Mouse (Mus musculus) limb, embryonic 11.5 days (tissue): ENCODE measurements around the gene Mrgprd. TPM values are rescaled to one million over a fixed set of nuclear protein-coding genes. Genes with fewer than 3 reads are reported as not detected.
A peak's percentile ranks its signal among the peaks of the same experiment; 100 is the strongest.

ENCODE experiments used
- ATAC-seq: fragments of 200-750 bp; cut with Nextera tagmentation; 2 replicates; pipeline ENCODE4 v1.8.0; 2017; ENCODE audit warnings: low read depth; ENCODE audit not compliant: insufficient number of reproducible peaks, low FRiP score, low TSS enrichment
- DNase-seq: peaks from one replicate; pipeline ENCODE4 v3.0.0-alpha.2; 2015; ENCODE audit warnings: low spot score
- H3K27ac ChIP-seq: fragments of 300-500 bp; sonication (generic); replicated peaks from 2 replicates; pipeline ENCODE4 v1.5.1; 2014; ENCODE audit warnings: low read depth, mild to moderate bottlenecking, low read length
- H3K27me3 ChIP-seq: fragments of 300-500 bp; sonication (generic); 2 replicates; pipeline ENCODE4 v1.6.1; 2014; ENCODE audit warnings: mild to moderate bottlenecking, low read length, mixed read lengths; ENCODE audit not compliant: control insufficient read depth, insufficient read depth
- H3K36me3 ChIP-seq: fragments of 300-500 bp; sonication (generic); 2 replicates; pipeline ENCODE4 v1.6.1; 2014; ENCODE audit warnings: mild to moderate bottlenecking, low read length, moderate library complexity, mixed read lengths; ENCODE audit not compliant: control insufficient read depth, insufficient read depth
- H3K4me1 ChIP-seq: fragments of 300-500 bp; sonication (generic); 2 replicates; pipeline ENCODE4 v1.6.1; 2014; ENCODE audit warnings: low read length, mixed read lengths; ENCODE audit not compliant: control insufficient read depth, insufficient read depth
- H3K4me2 ChIP-seq: fragments of 300-500 bp; sonication (generic); 2 replicates; pipeline ENCODE4 v1.6.1; 2014; ENCODE audit warnings: low read depth, mild to moderate bottlenecking, moderate library complexity; ENCODE audit not compliant: severe bottlenecking
- H3K4me3 ChIP-seq: fragments of 300-500 bp; sonication (generic); 2 replicates; pipeline ENCODE4 v1.5.1; 2014; ENCODE audit warnings: low read depth, low read length
- H3K9ac ChIP-seq: fragments of 300-500 bp; sonication (generic); 2 replicates; pipeline ENCODE4 v1.6.1; 2014; ENCODE audit warnings: mild to moderate bottlenecking, low read length
- H3K9me3 ChIP-seq: fragments of 300-500 bp; sonication (generic); 2 replicates; pipeline ENCODE4 v1.6.1; 2016; ENCODE audit warnings: low read length; ENCODE audit not compliant: control insufficient read depth
- WGBS: fragments of 180-500 bp; shearing (Covaris S2); extraction: QIAGEN DNeasy Blood & Tissue Kit; methylation state at CpG from one replicate; pipeline ENCODE4 v1.1.7; 2014; 5-methylcytosine and 5-hydroxymethylcytosine counted together
- polyA plus RNA-seq: library from polyadenylated mRNA; unstranded; fragments of >200 nt; fragmentation: Nextera tagmentation; extraction: Ambion mirVana; gene quantifications from 2 replicates; pipeline ENCODE4 v1.2.1, GENCODE M21; 2014

The Mrgprd gene
- not detected in 2 replicates for polyA plus RNA-seq

- Histone ChIP-seq H3K4me1 (no peaks in the 10 kb centered on the region), H3K9me3 (no peaks in the 10 kb centered on the region), H3K36me3 (no peaks in the 10 kb centered on the region), H3K27me3 (no peaks in the 10 kb centered on the region), H3K27ac (no peak within 1 kb of the TSS), H3K9ac (no peak within 1 kb of the TSS), H3K4me2 (no peak within 1 kb of the TSS), H3K4me3 (no peak within 1 kb of the TSS)
- DNase-seq (no peak), ATAC-seq (no peak)
- WGBS = 91% methylated on average over 6 of the region's 6 CpGs
These were observed at the start of gene Mrgprd for GRCm38 (mm10) chr7:145314785-145315411. Gene Mrgprd, plus strand, starts transcription at chr7:145314835.

GRCm38 (mm10) chr7:145266011-145266410, 48.6 kb upstream of the Mrgprd start:
- Histone ChIP-seq H3K27ac (no peak overlapping the region), H3K4me2 (no peak overlapping the region), H3K27me3 (no peaks in the 10 kb centered on the region), H3K9me3 (no peaks in the 10 kb centered on the region), H3K4me3 (no peak overlapping the region), H3K9ac (no peak overlapping the region), H3K4me1 (no peaks in the 10 kb centered on the region), H3K36me3 (peaks cover 7% of the 10 kb centered on the region; the same call in 1 of the 2 replicates)
- no peak for DNase-seq
- no peak for ATAC-seq
- WGBS = 88% methylated on average over 2 of the region's 2 CpGs

DNA sequence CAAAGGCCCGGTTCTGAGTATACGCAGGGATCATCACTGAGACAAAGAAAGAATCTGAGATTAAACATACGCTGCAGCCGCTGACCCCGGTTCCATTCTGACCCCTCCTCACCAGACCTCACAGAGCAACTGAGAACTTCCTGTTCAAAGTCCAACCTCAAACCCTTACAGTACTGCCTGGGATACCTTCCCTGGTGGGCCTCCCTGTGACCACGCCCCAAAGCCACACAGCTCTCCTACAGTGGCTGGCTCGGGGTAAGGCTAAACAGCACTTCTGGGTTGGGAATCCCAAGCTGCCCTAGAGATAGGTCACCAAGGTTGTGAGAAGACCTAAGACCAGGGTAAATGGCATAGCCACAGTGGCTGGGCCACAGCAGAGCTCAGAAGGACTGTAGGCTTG, 45.7 kb upstream of the Mrgprd start:
- WGBS = 91% methylated on average over 7 of the region's 7 CpGs
- H3K27me3 ChIP-seq = no peaks in the 10 kb centered on the region
- peaks cover 8% of the 10 kb centered on the region; the same call in 1 of the 2 replicates for H3K36me3 ChIP-seq
- no peaks in the 10 kb centered on the region for H3K4me1 ChIP-seq
- no peak overlapping the region for H3K4me3 ChIP-seq
- no peak overlapping the region for H3K27ac ChIP-seq
- no peak overlapping the region for H3K4me2 ChIP-seq
- DNase-seq (no peak), ATAC-seq (no peak)
- H3K9me3 ChIP-seq = no peaks in the 10 kb centered on the region
- H3K9ac ChIP-seq = no peak overlapping the region

DNA sequence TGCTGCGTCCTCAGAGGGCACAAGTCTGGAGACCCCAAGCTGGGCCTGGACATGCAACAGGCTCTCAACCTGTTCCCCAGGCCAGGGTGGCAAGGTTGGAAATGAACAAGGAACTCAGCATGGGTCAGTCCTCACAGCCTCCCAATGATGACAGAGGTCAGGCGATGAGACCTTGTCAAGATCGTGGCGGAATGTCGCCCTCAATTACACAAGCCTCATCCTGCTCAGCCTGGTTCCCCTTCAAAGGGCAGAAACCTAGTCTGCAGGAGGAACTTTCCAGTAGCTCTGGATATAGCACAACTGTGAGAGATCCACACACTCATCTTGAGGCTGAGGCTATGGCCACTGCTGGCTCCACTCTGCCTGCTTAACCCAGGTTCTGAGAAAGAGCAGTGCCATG, 43.7 kb upstream of the Mrgprd start:
- no peak overlapping the region for H3K4me3 ChIP-seq
- H3K9ac ChIP-seq = no peak overlapping the region
- H3K9me3 ChIP-seq = no peaks in the 10 kb centered on the region
- DNase-seq (no peak), ATAC-seq (no peak)
- 94% methylated on average over 5 of the region's 5 CpGs for WGBS
- no peak overlapping the region for H3K4me2 ChIP-seq
- peaks cover 8% of the 10 kb centered on the region; the same call in 1 of the 2 replicates for H3K36me3 ChIP-seq
- H3K27me3 ChIP-seq = no peaks in the 10 kb centered on the region
- no peak overlapping the region for H3K27ac ChIP-seq
- H3K4me1 ChIP-seq = no peaks in the 10 kb centered on the region

GRCm38 (mm10) chr7:145275488-145275887, 39.1 kb upstream of the Mrgprd start:
- H3K9me3 ChIP-seq = no peaks in the 10 kb centered on the region
- H3K4me3 ChIP-seq = no peak overlapping the region
- DNase-seq (no peak), ATAC-seq (no peak)
- 86% methylated on average over 3 of the region's 3 CpGs for WGBS
- H3K27ac ChIP-seq = no peak overlapping the region
- no peak overlapping the region for H3K9ac ChIP-seq
- H3K27me3 ChIP-seq = no peaks in the 10 kb centered on the region
- no peaks in the 10 kb centered on the region for H3K4me1 ChIP-seq
- H3K36me3 ChIP-seq = peaks cover 14% of the 10 kb centered on the region
- no peak overlapping the region for H3K4me2 ChIP-seq

- Histone ChIP-seq H3K9me3 (no peaks in the 10 kb centered on the region), H3K27ac (no peak overlapping the region), H3K4me3 (no peak overlapping the region), H3K4me2 (no peak overlapping the region), H3K4me1 (peaks cover 10% of the 10 kb centered on the region), H3K36me3 (peaks cover 7% of the 10 kb centered on the region), H3K27me3 (no peaks in the 10 kb centered on the region), H3K9ac (no peak overlapping the region)
- WGBS = 87% methylated on average over 4 of the region's 4 CpGs
- ATAC-seq (no peak), DNase-seq (no peak)
These were observed 33.2 kb upstream of the Mrgprd start for GRCm38 (mm10) chr7:145281396-145281795.

GRCm38 (mm10) chr7:145283041-145283440, 31.6 kb upstream of the Mrgprd start:
- DNase-seq (no peak), ATAC-seq (no peak)
- peaks cover 5% of the 10 kb centered on the region; the same call in 1 of the 2 replicates for H3K36me3 ChIP-seq
- H3K9me3 ChIP-seq = no peaks in the 10 kb centered on the region
- no peaks in the 10 kb centered on the region for H3K27me3 ChIP-seq
- WGBS = 44% methylated on average over 4 of the region's 4 CpGs
- no peak overlapping the region for H3K27ac ChIP-seq
- H3K4me3 ChIP-seq = peak overlapping the region; percentile 52
- H3K9ac ChIP-seq = peak overlapping the region; percentile 55
- peaks cover 10% of the 10 kb centered on the region for H3K4me1 ChIP-seq
- peak overlapping the region; percentile 66 for H3K4me2 ChIP-seq

GRCm38 (mm10) chr7:145283487-145284187, 31.0 kb upstream of the Mrgprd start, which contains the start of gene Tpcn2:
Gene Tpcn2, minus strand, starts transcription at chr7:145284011.
- peak within 1 kb of the TSS; percentile 55 for H3K9ac ChIP-seq
- DNase-seq (peak; percentile 94), ATAC-seq (peak; percentile 90)
- H3K4me2 ChIP-seq = peak within 1 kb of the TSS; percentile 66
- H3K36me3 ChIP-seq = peaks cover 5% of the 10 kb centered on the region; the same call in 1 of the 2 replicates
- H3K4me1 ChIP-seq = peaks cover 10% of the 10 kb centered on the region
- no peak within 1 kb of the TSS for H3K27ac ChIP-seq
- H3K4me3 ChIP-seq = peak within 1 kb of the TSS; percentile 52
- no peaks in the 10 kb centered on the region for H3K27me3 ChIP-seq
- WGBS = 5% methylated on average over 18 of the region's 18 CpGs
- no peaks in the 10 kb centered on the region for H3K9me3 ChIP-seq
